Mouse (Mus musculus) layer of hippocampus, adult 18-20 months (tissue): ENCODE data around the gene Ptprr. TPM values are rescaled to one million over a fixed set of nuclear protein-coding genes. Genes with fewer than 3 reads are reported as not detected.

Experiments
- DNase-seq, 2 experiments: peaks; one replicate each; pipeline ENCODE4 v3.0.0; 2022; ENCODE audit warnings: low spot score in 2 of 2
- total RNA-seq, 2 experiments: library from RNA; stranded (reverse); gene quantifications; 2 replicates each; pipeline ENCODE4 v1.2.3; 2021

Gene Ptprr
- total RNA-seq, 2 experiments from 2014 or later: 16.4 to 16.8 TPM

- DNase-seq: no peak
Measured at GRCm38 (mm10) chr10:116115881-116116677, 98.1 kb downstream of the Ptprr start.

DNA sequence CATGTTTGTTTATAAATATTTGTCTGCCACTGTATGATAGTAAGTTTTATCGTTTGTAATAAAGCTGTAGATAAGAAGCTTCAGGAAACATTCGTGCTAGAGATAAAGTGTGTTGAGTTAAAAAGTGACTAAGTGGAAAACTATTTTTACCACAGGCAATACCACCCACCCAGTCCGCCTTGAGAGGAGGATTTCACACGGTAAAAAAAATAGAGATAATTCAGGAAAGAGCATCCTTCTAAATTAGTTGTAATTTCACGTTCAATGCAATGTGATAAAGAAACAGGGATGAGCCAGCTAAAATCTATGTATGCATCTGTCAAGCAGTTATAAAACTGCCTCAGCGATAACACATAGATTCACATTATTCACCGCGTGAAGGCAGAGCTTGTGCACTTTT, 99.0 kb downstream of the Ptprr start:
- no peak for DNase-seq

GRCm38 (mm10) chr10:116121463-116121862, 103.5 kb downstream of the Ptprr start:
- DNase-seq: no peak

GRCm38 (mm10) chr10:116123808-116124207, 105.8 kb downstream of the Ptprr start:
- no peak for DNase-seq

- DNase-seq: no peak
Measured at GRCm38 (mm10) chr10:116125364-116125763, 107.4 kb downstream of the Ptprr start.

DNA sequence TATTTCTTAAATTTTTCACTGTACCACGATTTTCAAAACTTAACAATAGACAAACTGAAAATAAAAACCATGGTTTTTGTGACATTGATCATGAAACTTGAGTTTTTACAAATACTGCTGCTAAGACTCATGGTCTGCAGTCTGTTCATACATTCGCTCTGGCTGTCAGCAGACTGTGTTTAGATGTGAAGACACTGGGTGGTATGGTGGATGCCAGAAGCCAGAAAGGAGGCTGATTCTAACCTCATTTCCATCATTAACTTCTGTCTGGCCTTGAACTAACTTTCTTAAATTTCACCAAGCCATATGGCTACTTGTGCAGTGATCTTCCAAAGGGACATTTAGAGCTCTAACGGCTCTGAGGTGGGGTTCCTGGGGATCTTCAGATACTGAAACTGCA, 112.4 kb downstream of the Ptprr start:
- DNase-seq: peak in 1 of 2 experiments; percentile 20

DNA sequence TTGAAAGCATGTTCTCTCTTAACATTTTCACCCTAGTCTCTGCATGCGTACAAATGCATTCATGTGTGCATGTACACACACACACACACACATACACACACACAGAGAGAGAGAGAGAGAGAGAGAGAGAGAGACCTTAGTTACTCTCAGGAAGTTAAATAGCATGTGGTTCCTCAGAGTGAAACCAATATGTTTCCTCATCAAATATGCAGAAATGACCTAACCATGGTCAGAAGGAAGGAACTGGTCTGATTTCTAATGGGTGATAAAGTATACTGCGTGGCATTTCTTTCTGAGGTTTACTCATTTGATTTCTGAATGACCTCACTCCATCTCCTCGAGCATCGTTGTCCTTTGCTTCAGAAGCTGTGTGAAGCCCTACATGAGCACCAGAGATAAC, 113.2 kb downstream of the Ptprr start:
- no peak for DNase-seq

GRCm38 (mm10) chr10:116132233-116132632, 114.2 kb downstream of the Ptprr start:
- DNase-seq: no peak

GRCm38 (mm10) chr10:116135187-116135586, 117.2 kb downstream of the Ptprr start:
- no peak for DNase-seq

DNA sequence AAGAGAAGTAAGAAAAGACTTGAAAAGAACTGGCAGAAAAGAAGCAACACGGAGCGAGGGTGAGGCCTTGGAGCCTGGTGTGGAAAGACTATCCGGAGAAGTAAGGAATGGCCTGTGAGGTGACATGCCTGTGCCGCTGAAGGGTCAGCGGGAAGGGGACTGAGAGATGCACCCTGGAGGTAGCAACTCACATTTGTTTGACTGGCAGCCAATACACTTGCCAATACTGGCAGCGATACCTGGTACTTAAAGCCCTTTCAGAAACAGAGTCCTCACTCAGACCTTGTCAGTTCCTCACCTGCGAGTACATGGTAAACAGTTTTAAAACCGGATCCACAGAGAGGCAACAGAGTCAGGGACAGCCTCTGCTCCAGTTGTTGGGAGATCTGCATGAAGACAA, 122.2 kb downstream of the Ptprr start:
- DNase-seq: no peak

GRCm38 (mm10) chr10:116143684-116144083, 125.7 kb downstream of the Ptprr start:
- no peak for DNase-seq

GRCm38 (mm10) chr10:116146091-116146490, 128.1 kb downstream of the Ptprr start:
- no peak for DNase-seq

- no peak for DNase-seq
Measured at GRCm38 (mm10) chr10:116154707-116155106, 136.7 kb downstream of the Ptprr start.

GRCm38 (mm10) chr10:116156699-116157098, 138.7 kb downstream of the Ptprr start:
- DNase-seq: no peak

GRCm38 (mm10) chr10:116162338-116162737, 144.3 kb downstream of the Ptprr start:
- DNase-seq: no peak

- DNase-seq: no peak
Measured at GRCm38 (mm10) chr10:116175324-116175883, 157.4 kb downstream of the Ptprr start.

DNA sequence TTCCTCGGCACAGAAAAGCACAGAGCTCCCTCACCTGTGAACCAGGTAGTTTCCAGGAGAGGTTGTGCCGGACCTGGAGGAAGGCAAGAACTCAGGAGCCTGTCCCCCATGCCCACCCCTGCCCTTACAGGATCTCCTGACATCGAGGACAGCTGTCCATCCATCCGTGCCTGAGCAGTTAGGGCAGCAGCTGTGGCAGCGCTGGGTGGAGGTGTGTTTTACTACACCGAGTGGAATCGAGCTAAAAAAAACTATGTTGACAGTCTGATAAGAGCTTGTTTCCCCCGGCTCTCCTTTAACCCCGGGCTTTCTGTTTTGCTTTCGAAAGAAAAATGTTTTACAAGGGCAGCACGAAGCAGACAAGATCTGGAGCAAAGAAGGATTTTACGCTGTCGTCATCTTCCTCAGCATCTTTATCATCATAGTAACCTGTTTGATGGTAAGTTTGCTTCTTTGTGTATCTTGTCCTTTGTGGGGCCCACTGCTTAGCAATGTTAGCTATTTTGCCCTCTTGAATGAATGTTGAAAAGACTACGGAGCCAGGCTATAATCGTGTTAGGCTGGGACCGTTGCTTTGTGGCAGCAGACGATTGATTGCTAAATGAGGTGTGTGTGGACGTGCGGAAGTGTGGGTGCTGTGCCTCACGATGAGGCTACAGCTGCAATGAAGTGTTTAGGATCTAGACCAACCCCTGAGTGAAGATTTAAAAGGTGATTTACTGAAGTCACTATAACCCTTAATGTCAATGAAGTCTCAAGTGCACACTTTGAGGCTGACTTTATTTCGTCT, 159.6 kb downstream of the Ptprr start:
- no peak for DNase-seq

DNA sequence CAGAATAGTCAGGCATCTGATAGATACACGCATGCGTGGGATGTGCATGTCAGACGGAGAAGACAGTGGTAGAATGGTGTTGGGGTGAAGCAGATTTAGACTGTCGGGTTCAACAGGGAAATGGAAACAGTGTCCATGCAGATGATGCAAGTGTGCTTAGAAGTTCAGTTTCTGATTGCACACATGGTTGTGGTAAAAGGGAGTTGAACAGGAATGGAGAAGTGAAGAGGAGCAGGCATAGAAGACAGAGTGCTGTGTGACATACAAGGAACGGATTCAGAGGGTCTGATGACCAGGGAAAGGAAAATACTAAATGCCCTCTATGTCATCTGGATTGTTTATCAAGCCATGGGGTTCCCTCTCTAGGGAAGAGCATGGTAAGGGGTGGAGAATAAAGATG, 163.2 kb downstream of the Ptprr start:
- no peak for DNase-seq

GRCm38 (mm10) chr10:116182221-116182620, 164.2 kb downstream of the Ptprr start:
- peak; percentile 46 to 77 for DNase-seq

DNA sequence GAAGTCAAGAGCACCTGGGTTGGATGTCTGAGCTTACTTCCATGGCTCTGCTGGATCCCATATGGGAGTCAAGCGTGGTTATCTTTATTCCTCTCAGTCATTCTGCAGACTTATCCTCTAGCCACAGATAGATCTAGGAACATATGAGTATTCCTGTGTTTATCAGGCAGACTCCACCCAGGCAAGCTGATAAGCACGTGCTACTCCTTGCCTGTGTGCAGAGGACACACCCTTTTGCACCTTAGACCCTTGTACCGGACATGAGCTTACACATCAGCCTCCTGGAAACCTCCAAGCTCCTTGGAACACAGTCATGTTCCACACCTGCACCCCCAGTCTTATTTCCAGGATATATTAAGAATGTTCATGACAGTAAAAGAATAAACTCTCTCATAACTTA, 165.2 kb downstream of the Ptprr start:
- no peak for DNase-seq

- no peak for DNase-seq
Measured at GRCm38 (mm10) chr10:116191724-116192123, 173.7 kb downstream of the Ptprr start.

DNA sequence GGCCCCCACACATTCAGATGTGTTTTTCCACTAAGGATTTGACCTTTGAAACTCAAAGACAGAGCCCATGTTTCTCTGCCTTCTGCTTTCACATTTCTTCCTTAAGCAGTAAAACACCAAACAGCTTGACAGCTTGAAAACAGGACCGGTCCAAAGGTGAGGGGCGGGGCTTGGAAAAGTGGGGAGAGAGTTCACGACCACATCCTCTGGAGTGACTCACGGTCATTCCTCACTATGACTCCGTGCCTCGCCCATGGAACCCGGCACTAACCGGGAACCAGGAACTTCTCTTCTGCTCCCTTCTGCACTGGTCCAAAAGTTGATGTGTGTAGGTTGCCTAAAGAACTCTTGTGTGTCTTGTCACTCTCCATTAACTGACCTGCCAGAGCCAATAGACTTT, 174.3 kb downstream of the Ptprr start:
- no peak for DNase-seq
